ENCODE assay signal across 10 mouse cellular contexts in the genomic region with DNA sequence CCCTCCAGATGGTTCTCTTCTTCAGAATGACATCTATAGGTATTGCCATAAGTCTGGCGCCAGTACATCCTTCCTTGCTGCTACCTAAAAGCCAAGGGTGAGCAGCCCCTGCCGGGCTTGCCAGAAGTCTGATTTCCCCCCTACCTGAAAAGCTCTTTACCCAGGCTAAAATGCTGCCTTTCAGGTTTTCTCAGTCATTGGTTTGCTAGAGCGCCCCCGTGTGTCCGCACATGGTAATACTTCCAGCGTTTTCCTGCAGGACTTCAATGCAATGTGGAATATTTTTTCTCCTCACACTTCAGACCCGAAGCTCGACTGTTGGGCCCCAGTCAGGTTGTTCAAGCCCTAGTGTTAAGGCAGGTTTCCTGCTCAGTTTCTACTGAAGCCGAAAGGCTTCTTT. TPM values are rescaled to one million over a fixed set of nuclear protein-coding genes. Genes with fewer than 3 reads are reported as not detected.
DNase-seq lines count a peak whose midpoint lies in the region; ATAC-seq and TF ChIP-seq lines count a peak whose summit lies in the region.
"Had no signal": no experiment of that assay in that cellular context is flagged by ENCODE, and none has a peak within 500 bp of the region (broad histone marks: within the 10 kb centered on the region; RNA-seq: fewer than 3 reads in every experiment).

No protein-coding gene starts in this region.

- H3K79me2 ChIP-seq in MEL (ENCODE audit: control insufficient read depth, insufficient read depth, low read length, poor library complexity), result no peaks in the 10 kb centered on the region

- TF ChIP-seq POLR2A in MEL (IDR thresholded peaks at IDR 0.05; ENCODE audit: control insufficient read depth in 1 of 2, insufficient read depth in 1 of 2, low read depth in 1 of 2, low read length in 2 of 2, poor library complexity in 1 of 2), result no peak
- TF ChIP-seq POLR2A in cerebellum, adult 2 months (IDR thresholded peaks at IDR 0.05; ENCODE audit: borderline replicate concordance, insufficient read depth, low read length), result no peak
- no peak for TF ChIP-seq POLR2A in limb, embryonic 14.5 days (IDR thresholded peaks at IDR 0.05; ENCODE audit: borderline replicate concordance, extremely low read depth, insufficient read depth, insufficient read length)

- peaks cover 14% of the 10 kb centered on the region for H3K27me3 ChIP-seq in intestine, embryonic 14.5 days (replicated peaks; ENCODE audit: control insufficient read depth, insufficient read depth, low read length)
- peaks cover 5% of the 10 kb centered on the region for H3K27me3 ChIP-seq in intestine, embryonic 15.5 days (replicated peaks)
- no peaks in the 10 kb centered on the region; a peak in 2 of 4 replicates for H3K27me3 ChIP-seq in MEL (ENCODE audit: control insufficient read depth in 1 of 2, insufficient read depth in 2 of 2, low read length in 2 of 2)
- H3K27me3 ChIP-seq in cerebellum, adult 2 months (ENCODE audit: control insufficient read depth, insufficient read depth, low read length), result no peaks in the 10 kb centered on the region
- peaks cover 11% of the 10 kb centered on the region; the same call in 1 of the 2 replicates for H3K27me3 ChIP-seq in limb, embryonic 14.5 days (ENCODE audit: control insufficient read depth, insufficient read depth, low read length)

- peak; percentile 40 for TF ChIP-seq RAD21 in MEL (IDR thresholded peaks at IDR 0.05; ENCODE audit: low read depth, low read length)

- WGBS in intestine, embryonic 14.5 days, result 22% methylated on average over 9 of the region's 9 CpGs
- WGBS in intestine, embryonic 15.5 days, result 23% methylated on average over 9 of the region's 9 CpGs
- 12% methylated on average over 9 of the region's 9 CpGs for WGBS in cerebellum, adult 2 months
- WGBS in limb, embryonic 14.5 days, result 17% methylated on average over 9 of the region's 9 CpGs

- H3K36me3 ChIP-seq in intestine, embryonic 14.5 days (ENCODE audit: control insufficient read depth, insufficient read depth, low read length), result no peaks in the 10 kb centered on the region
- no peaks in the 10 kb centered on the region for H3K36me3 ChIP-seq in intestine, embryonic 15.5 days
- H3K36me3 ChIP-seq in MEL (ENCODE audit: control insufficient read depth in 1 of 2, insufficient read depth in 2 of 2, low read length in 2 of 2), result no peaks in the 10 kb centered on the region
- H3K36me3 ChIP-seq in limb, embryonic 14.5 days (ENCODE audit: control insufficient read depth, insufficient read depth, low read length), result no peaks in the 10 kb centered on the region
- H3K36me3 ChIP-seq: embryonic facial prominence, embryonic 13.5 days had no signal

- H3K9ac ChIP-seq in intestine, embryonic 14.5 days (ENCODE audit: low read length), result no peak overlapping the region
- H3K9ac ChIP-seq in intestine, embryonic 15.5 days, result no peak overlapping the region
- no peak overlapping the region for H3K9ac ChIP-seq in MEL (ENCODE audit: control insufficient read depth, low read depth, low read length, poor library complexity, severe bottlenecking)
- no peak overlapping the region for H3K9ac ChIP-seq in limb, embryonic 14.5 days (ENCODE audit: low read depth, low read length, severe bottlenecking)
- H3K9ac ChIP-seq: embryonic facial prominence, embryonic 13.5 days had no signal

- intact Hi-C loops in heart, postnatal 14 days (cut with DNase I), result no loop called here

- ATAC-seq in intestine, embryonic 14.5 days (replicated peaks; ENCODE audit: low FRiP score, low TSS enrichment, low read depth), result no peak
- ATAC-seq in intestine, embryonic 15.5 days, result no peak
- ATAC-seq in limb, embryonic 14.5 days (ENCODE audit: low FRiP score, low read depth), result no peak

- DNase-seq in intestine, embryonic 14.5 days (ENCODE audit: low spot score), result peak; percentile 84
- DNase-seq in MEL (ENCODE audit: low read depth, low spot score), result peak; percentile 55
- DNase-seq in cerebellum, adult 2 months, result peak; percentile 27 to 60
- peak; percentile 44 to 65 for DNase-seq in heart, postnatal 14 days
- peak; percentile 8 for DNase-seq in limb, embryonic 14.5 days (ENCODE audit: low spot score)
- DNase-seq in retina, postnatal 7 days (ENCODE audit: low read depth, low spot score), result peak; percentile 27
- DNase-seq in yolk sac, embryonic 10.5 days (ENCODE audit: low spot score), result peak; percentile 6

- H3K4me3 ChIP-seq in intestine, embryonic 14.5 days (ENCODE audit: low read depth, low read length), result no peak overlapping the region
- H3K4me3 ChIP-seq in intestine, embryonic 15.5 days (replicated peaks), result no peak overlapping the region
- no peak overlapping the region for H3K4me3 ChIP-seq in MEL (ENCODE audit: control insufficient read depth in 1 of 2, insufficient read depth in 1 of 2, low read depth in 2 of 2, low read length in 2 of 2)
- H3K4me3 ChIP-seq in cerebellum, adult 2 months (replicated peaks; ENCODE audit: insufficient read depth, low read depth, low read length), result no peak overlapping the region
- H3K4me3 ChIP-seq in limb, embryonic 14.5 days (replicated peaks; ENCODE audit: low read length), result no peak overlapping the region
- H3K4me3 ChIP-seq: embryonic facial prominence, embryonic 13.5 days had no signal

- no peaks in the 10 kb centered on the region for H3K9me3 ChIP-seq in intestine, embryonic 14.5 days (ENCODE audit: control insufficient read depth, low read length)
- no peaks in the 10 kb centered on the region for H3K9me3 ChIP-seq in intestine, embryonic 15.5 days
- H3K9me3 ChIP-seq in MEL (replicated peaks; ENCODE audit: insufficient read depth, low read length), result no peaks in the 10 kb centered on the region
- no peaks in the 10 kb centered on the region for H3K9me3 ChIP-seq in limb, embryonic 14.5 days (ENCODE audit: control insufficient read depth, low read length)
- H3K9me3 ChIP-seq: embryonic facial prominence, embryonic 13.5 days had no signal

- peak; percentile 58 to 73 (median 69) for TF ChIP-seq CTCF in MEL (IDR thresholded peaks at IDR 0.05 in 2 of 3, conservative IDR thresholded peaks at IDR 0.05 in 1 of 3; ENCODE audit: control insufficient read depth in 1 of 3, insufficient read depth in 1 of 3, low read depth in 2 of 3, low read length in 3 of 3, poor library complexity in 1 of 3, severe bottlenecking in 1 of 3)
- TF ChIP-seq CTCF in cerebellum, adult 2 months (IDR thresholded peaks at IDR 0.05; ENCODE audit: borderline replicate concordance, insufficient read depth, low read depth, low read length), result peak; percentile 60; the same call in 1 of the 2 replicates

- no peak for TF ChIP-seq EP300 in MEL (IDR thresholded peaks at IDR 0.05; ENCODE audit: low read depth in 1 of 2, low read length in 2 of 2)

- no peak overlapping the region for H3K4me2 ChIP-seq in intestine, embryonic 14.5 days (ENCODE audit: low read length)
- H3K4me2 ChIP-seq in intestine, embryonic 15.5 days (replicated peaks), result no peak overlapping the region
- no peak overlapping the region for H3K4me2 ChIP-seq in limb, embryonic 14.5 days (replicated peaks; ENCODE audit: low read depth, low read length, severe bottlenecking)
- H3K4me2 ChIP-seq: embryonic facial prominence, embryonic 13.5 days had no signal

- H3K4me1 ChIP-seq in intestine, embryonic 14.5 days (replicated peaks; ENCODE audit: control insufficient read depth, insufficient read depth, low read length), result no peaks in the 10 kb centered on the region
- no peaks in the 10 kb centered on the region for H3K4me1 ChIP-seq in intestine, embryonic 15.5 days (replicated peaks)
- H3K4me1 ChIP-seq in MEL (ENCODE audit: control insufficient read depth in 1 of 2, insufficient read depth in 2 of 2, low read length in 2 of 2), result no peaks in the 10 kb centered on the region
- H3K4me1 ChIP-seq in cerebellum, adult 2 months (ENCODE audit: control insufficient read depth, insufficient read depth, low read length), result no peaks in the 10 kb centered on the region
- H3K4me1 ChIP-seq in limb, embryonic 14.5 days (ENCODE audit: control insufficient read depth, insufficient read depth, low read length), result no peaks in the 10 kb centered on the region
- H3K4me1 ChIP-seq: embryonic facial prominence, embryonic 13.5 days had no signal

- no peak overlapping the region for H3K27ac ChIP-seq in intestine, embryonic 14.5 days (ENCODE audit: low read depth)
- no peak overlapping the region for H3K27ac ChIP-seq in intestine, embryonic 15.5 days
- H3K27ac ChIP-seq in MEL (ENCODE audit: control insufficient read depth, low read depth, low read length), result no peak overlapping the region
- no peak overlapping the region for H3K27ac ChIP-seq in cerebellum, adult 2 months (ENCODE audit: insufficient read depth, low read length)
- no peak overlapping the region for H3K27ac ChIP-seq in limb, embryonic 14.5 days (replicated peaks; ENCODE audit: low read depth, low read length)
- H3K27ac ChIP-seq: embryonic facial prominence, embryonic 13.5 days had no signal

RNA-seq across cellular contexts. Expression of a gene that starts 5.9 kb away (rescaled TPM):
- 0.11 TPM in 1 of 2 replicates, not detected in the other for polyA plus RNA-seq in intestine, embryonic 14.5 days (2014; fragmentation: Nextera tagmentation; extraction: Ambion mirVana)
- not detected in 2 replicates for polyA plus RNA-seq in intestine, embryonic 15.5 days (2015; fragmentation: Nextera tagmentation; extraction: Ambion mirVana)
- total RNA-seq in MEL (2012; rRNA removed), result not detected in 2 replicates
- polyA plus RNA-seq in MEL (2012; ENCODE audit: insufficient read depth in 1 of 2, insufficient read length in 2 of 2, low read depth in 1 of 2, low replicate concordance in 2 of 2, missing spikeins in 1 of 2), result not detected
- polyA plus RNA-seq in cerebellum, adult 2 months (2012; rRNA removed), result not detected in 2 replicates
- total RNA-seq in heart, postnatal 14 days (2021), result not detected
- not detected in 2 replicates for polyA plus RNA-seq in limb, embryonic 14.5 days (2012; rRNA removed)
- polyA plus RNA-seq in limb, embryonic 14.5 days (2014; fragmentation: Nextera tagmentation; extraction: Ambion mirVana), result not detected in 2 replicates
- polyA plus RNA-seq: embryonic facial prominence, embryonic 13.5 days; stomach, embryonic 16.5 days had no signal

RNA-seq across cellular contexts. Expression of a gene that starts 42.5 kb away (rescaled TPM):
- polyA plus RNA-seq in intestine, embryonic 14.5 days (2014; fragmentation: Nextera tagmentation; extraction: Ambion mirVana), result 637 and 732 TPM in 2 replicates
- 517 and 629 TPM in 2 replicates for polyA plus RNA-seq in intestine, embryonic 15.5 days (2015; fragmentation: Nextera tagmentation; extraction: Ambion mirVana)
- 1,123 and 1,279 TPM in 2 replicates for total RNA-seq in MEL (2012; rRNA removed)
- polyA plus RNA-seq in MEL (2012; ENCODE audit: insufficient read depth in 1 of 2, insufficient read length in 2 of 2, low read depth in 1 of 2, low replicate concordance in 2 of 2, missing spikeins in 1 of 2), result 1,000 to 10,000 TPM in 1 of 2 experiments, not detected in 1; 1,063 TPM
- 240 and 243 TPM in 2 replicates for polyA plus RNA-seq in cerebellum, adult 2 months (2012; rRNA removed)
- 100 to 1,000 TPM; 332 to 382 TPM for total RNA-seq in heart, postnatal 14 days (2021)
- polyA plus RNA-seq in limb, embryonic 14.5 days (2012; rRNA removed), result 539 and 1,130 TPM in 2 replicates
- 592 and 658 TPM in 2 replicates for polyA plus RNA-seq in limb, embryonic 14.5 days (2014; fragmentation: Nextera tagmentation; extraction: Ambion mirVana)

RNA-seq across cellular contexts. Expression of a gene that starts 51.1 kb away (rescaled TPM):
- 19.9 and 21.3 TPM in 2 replicates for polyA plus RNA-seq in intestine, embryonic 14.5 days (2014; fragmentation: Nextera tagmentation; extraction: Ambion mirVana)
- 13.1 and 13.6 TPM in 2 replicates for polyA plus RNA-seq in intestine, embryonic 15.5 days (2015; fragmentation: Nextera tagmentation; extraction: Ambion mirVana)
- total RNA-seq in MEL (2012; rRNA removed), result 16.5 and 23.4 TPM in 2 replicates
- polyA plus RNA-seq in MEL (2012; ENCODE audit: insufficient read depth in 1 of 2, insufficient read length in 2 of 2, low read depth in 1 of 2, low replicate concordance in 2 of 2, missing spikeins in 1 of 2), result 10 to 100 TPM in 1 of 2 experiments, not detected in 1; 37.8 TPM
- 58.9 and 59.5 TPM in 2 replicates for polyA plus RNA-seq in cerebellum, adult 2 months (2012; rRNA removed)
- total RNA-seq in heart, postnatal 14 days (2021), result 10 to 100 TPM in 1 of 2 experiments, 1 to 10 TPM in 1; 7.8 to 11.4 TPM
- polyA plus RNA-seq in limb, embryonic 14.5 days (2012; rRNA removed), result 44.0 and 47.9 TPM in 2 replicates
- polyA plus RNA-seq in limb, embryonic 14.5 days (2014; fragmentation: Nextera tagmentation; extraction: Ambion mirVana), result 51.5 and 61.1 TPM in 2 replicates

Comparison
In these comparisons a context has a peak if more than half of its experiments do, and no peak if none do; other contexts are left out.
1. DNase-seq: peak in every context shown above with its lines; median percentile 84 in intestine, embryonic 14.5 days; 55 in MEL; 54 in heart, postnatal 14 days; 44 in cerebellum, adult 2 months; 27 in retina, postnatal 7 days; 8 in limb, embryonic 14.5 days; 6 in yolk sac, embryonic 10.5 days.